Mouse (Mus musculus) liver, postnatal 0 days (tissue): ENCODE results near the gene Nup205. TPM values are rescaled to one million over a fixed set of nuclear protein-coding genes. Genes with fewer than 3 reads are reported as not detected.
"Not testable (repeated sequence)": the region's sequence is repeated elsewhere in the genome, so short reads cannot be mapped to it uniquely, and the experiment has no call there.

ENCODE experiments used
- ATAC-seq: fragments of 200-750 bp; cut with Nextera tagmentation; 2 replicates; pipeline ENCODE4 v1.8.0; 2017; ENCODE audit warnings: mild to moderate bottlenecking, moderate library complexity
- DNase-seq: peaks from one replicate; pipeline ENCODE4 v3.0.0-alpha.2; 2016
- H3K27ac ChIP-seq: fragments of 300-500 bp; sonication (generic); 2 replicates; pipeline ENCODE4 v1.5.1; 2014; ENCODE audit warnings: antibody characterized with exemption, moderate library complexity, mild to moderate bottlenecking, low read depth
- H3K27me3 ChIP-seq: fragments of 300-500 bp; sonication (generic); 2 replicates; pipeline ENCODE4 v1.6.1; 2014; ENCODE audit warnings: low read length, control low read depth, mixed read lengths; ENCODE audit not compliant: insufficient read depth
- H3K36me3 ChIP-seq: fragments of 300-500 bp; sonication (generic); replicated peaks from 2 replicates; pipeline ENCODE4 v1.6.1; 2014; ENCODE audit warnings: mild to moderate bottlenecking, control low read depth, low read length, moderate library complexity, mixed read lengths; ENCODE audit not compliant: insufficient read depth
- H3K4me1 ChIP-seq: fragments of 300-500 bp; sonication (generic); 2 replicates; pipeline ENCODE4 v1.6.1; 2014; ENCODE audit warnings: antibody characterized with exemption, mild to moderate bottlenecking, control low read depth; ENCODE audit not compliant: insufficient read depth
- H3K4me2 ChIP-seq: fragments of 300-500 bp; sonication (generic); 2 replicates; pipeline ENCODE4 v1.6.1; 2014; ENCODE audit warnings: low read depth, mild to moderate bottlenecking, low read length, moderate library complexity, mixed read lengths
- H3K4me3 ChIP-seq: fragments of 300-500 bp; sonication (generic); 2 replicates; pipeline ENCODE4 v1.5.1; 2014; ENCODE audit warnings: low read depth, low read length
- H3K9ac ChIP-seq: fragments of 300-500 bp; sonication (generic); replicated peaks from 2 replicates; pipeline ENCODE4 v1.6.1; 2014; ENCODE audit warnings: mild to moderate bottlenecking, moderate library complexity
- H3K9me3 ChIP-seq: fragments of 300-500 bp; sonication (generic); 2 replicates; pipeline ENCODE4 v1.6.1; 2016; ENCODE audit warnings: mild to moderate bottlenecking, control low read depth, low read length, mixed read lengths
- CTCF ChIP-seq: sonication (generic); IDR thresholded peaks from 2 replicates; pipeline ENCODE4 v1.5.1; 2016; ENCODE audit warnings: antibody characterized with exemption, low read depth
- EP300 ChIP-seq: IDR thresholded peaks from 2 replicates; pipeline ENCODE4 v1.6.1; 2016; ENCODE audit warnings: antibody characterized with exemption, low read depth, mild to moderate bottlenecking
- WGBS: fragments of 180-500 bp; shearing (Covaris S2); extraction: QIAGEN DNeasy Blood & Tissue Kit; methylation state at CpG from one replicate; pipeline ENCODE4 v1.1.7; 2014; ENCODE audit not compliant: insufficient replicate concordance; 5-methylcytosine and 5-hydroxymethylcytosine counted together
- polyA plus RNA-seq: library from polyadenylated mRNA; unstranded; fragments of >200 nt; fragmentation: Nextera tagmentation; extraction: Ambion mirVana; gene quantifications from 2 replicates; pipeline ENCODE4 v1.2.1, GENCODE M21; 2015

The Nup205 gene
- polyA plus RNA-seq, 1 experiment from 2014 or later = 6.3 TPM

DNA sequence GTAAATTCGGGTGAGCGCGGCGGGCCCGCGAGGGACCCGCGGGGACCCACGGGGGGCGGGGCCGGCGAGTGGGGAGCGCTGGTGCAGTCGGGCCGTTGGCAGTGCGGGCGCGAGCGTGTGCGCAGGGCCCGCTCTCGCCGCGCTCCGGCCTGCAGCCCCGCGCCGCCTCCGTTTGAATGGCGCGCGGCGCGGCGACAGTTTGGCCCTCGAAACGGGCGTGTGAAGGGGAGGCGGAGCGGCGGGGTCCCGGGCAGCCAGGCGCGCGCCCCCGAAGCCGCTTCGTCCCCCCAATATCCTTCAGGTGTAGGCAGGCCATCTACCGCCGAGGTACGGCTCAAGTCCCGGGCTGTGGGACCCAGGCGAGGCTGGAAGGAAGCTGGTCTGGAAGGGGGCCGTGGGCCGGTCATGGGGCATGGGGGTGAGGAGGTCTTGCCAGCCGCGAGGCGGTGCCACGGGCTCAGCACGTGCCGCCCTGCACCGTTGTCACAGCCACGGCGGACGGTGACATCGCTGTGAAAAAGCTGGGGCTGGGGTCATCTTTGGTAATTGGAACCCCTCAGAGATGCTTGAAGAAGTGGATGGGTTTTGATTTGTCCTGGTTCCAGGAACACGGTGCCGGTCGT lies 540 bp downstream of the Nup205 start:
- under 1% methylated on average over 60 of the region's 69 CpGs for WGBS
- Histone ChIP-seq H3K27me3 (no peaks in the 10 kb centered on the region), H3K9me3 (no peaks in the 10 kb centered on the region), H3K4me1 (peaks cover 10% of the 10 kb centered on the region; the same call in 1 of the 2 replicates), H3K9ac (peak overlapping the region; percentile 92), H3K4me3 (peak overlapping the region; percentile 77), H3K36me3 (no peaks in the 10 kb centered on the region), H3K27ac (peak overlapping the region; percentile 97), H3K4me2 (peak overlapping the region; percentile 94)
- ATAC-seq (peak; percentile 70), DNase-seq (peak; percentile 68)
- TF ChIP-seq CTCF (no peak), EP300 (no peak)

- peaks cover 10% of the 10 kb centered on the region; the same call in 1 of the 2 replicates for H3K4me1 ChIP-seq
- WGBS = 93% methylated on average over 3 of the region's 3 CpGs
- not testable (repeated sequence) for ATAC-seq, DNase-seq, H3K27ac ChIP-seq, H3K9me3 ChIP-seq, H3K9ac ChIP-seq, H3K4me3 ChIP-seq, H3K4me2 ChIP-seq, H3K36me3 ChIP-seq, H3K27me3 ChIP-seq
Observed at GRCm38 (mm10) chr6:35179299-35179698, 2.1 kb downstream of the Nup205 start.

GRCm38 (mm10) chr6:35184781-35185180 lies 7.6 kb downstream of the Nup205 start:
- Histone ChIP-seq H3K9ac (no peak overlapping the region), H3K4me3 (no peak overlapping the region), H3K4me2 (no peak overlapping the region), H3K36me3 (peaks cover 18% of the 10 kb centered on the region), H3K27ac (no peak overlapping the region), H3K4me1 (0 out of 2 replicates have a peak, but pooled peaks cover 3% of the 10 kb centered on the region), H3K9me3 (no peaks in the 10 kb centered on the region), H3K27me3 (no peaks in the 10 kb centered on the region)
- DNase-seq = no peak
- TF ChIP-seq EP300 (no peak), CTCF (no peak)
- 88% methylated on average over 1 of the region's 1 CpGs for WGBS
- ATAC-seq = no peak

GRCm38 (mm10) chr6:35191198-35191597 lies 14.0 kb downstream of the Nup205 start:
- Histone ChIP-seq H3K4me2 (no peak overlapping the region), H3K4me1 (no peaks in the 10 kb centered on the region), H3K9ac (no peak overlapping the region), H3K27ac (no peak overlapping the region), H3K9me3 (no peaks in the 10 kb centered on the region), H3K27me3 (no peaks in the 10 kb centered on the region), H3K4me3 (no peak overlapping the region), H3K36me3 (peaks cover 42% of the 10 kb centered on the region)
- TF ChIP-seq EP300 (no peak), CTCF (no peak)
- DNase-seq (no peak), ATAC-seq (no peak)
- WGBS = 83% methylated on average over 8 of the region's 8 CpGs

- TF ChIP-seq EP300 (no peak), CTCF (no peak)
- no peak for DNase-seq
- H3K4me3 ChIP-seq = no peak overlapping the region
- no peak overlapping the region for H3K27ac ChIP-seq
- H3K9ac ChIP-seq = no peak overlapping the region
- ATAC-seq = no peak
- H3K9me3 ChIP-seq = no peaks in the 10 kb centered on the region
- peaks cover 56% of the 10 kb centered on the region for H3K36me3 ChIP-seq
- 96% methylated on average over 4 of the region's 4 CpGs for WGBS
- no peak overlapping the region for H3K4me2 ChIP-seq
- no peaks in the 10 kb centered on the region for H3K4me1 ChIP-seq
- H3K27me3 ChIP-seq = no peaks in the 10 kb centered on the region
Observed at GRCm38 (mm10) chr6:35225696-35226095, 48.5 kb downstream of the Nup205 start.

DNA sequence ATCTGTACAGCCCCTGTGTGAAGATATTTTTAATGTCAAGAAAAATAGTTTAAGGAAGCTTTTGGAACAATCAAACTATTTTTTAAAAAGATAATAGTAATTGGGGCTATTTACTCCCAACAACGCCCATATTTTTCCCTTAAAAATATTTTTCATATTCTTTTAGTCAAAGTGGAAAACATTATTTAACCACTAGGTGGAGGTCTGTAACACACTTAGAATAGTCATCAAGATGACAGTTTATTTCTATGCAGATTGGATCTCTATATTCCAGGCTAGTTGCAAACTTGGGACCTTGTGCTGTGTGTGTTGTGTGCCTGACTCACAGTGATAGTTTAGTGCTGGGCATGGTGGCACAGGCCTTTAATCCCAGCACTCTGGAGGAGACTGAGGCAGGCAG lies 52.2 kb downstream of the Nup205 start:
- H3K9me3 ChIP-seq = no peaks in the 10 kb centered on the region
- DNase-seq = no peak
- TF ChIP-seq EP300 (no peak), CTCF (0 out of 2 replicates have a peak, but pooled peaks have one; percentile 17)
- H3K27me3 ChIP-seq = no peaks in the 10 kb centered on the region
- no peak overlapping the region for H3K4me2 ChIP-seq
- no peak overlapping the region for H3K4me3 ChIP-seq
- H3K9ac ChIP-seq = no peak overlapping the region
- H3K36me3 ChIP-seq = peaks cover 68% of the 10 kb centered on the region
- 80% methylated on average over 1 of the region's 1 CpGs for WGBS
- ATAC-seq = no peak
- H3K27ac ChIP-seq = no peak overlapping the region
- H3K4me1 ChIP-seq = no peaks in the 10 kb centered on the region
